Mouse (Mus musculus): ENCODE results near the gene Setx. TPM values are rescaled to one million over a fixed set of nuclear protein-coding genes. Genes with fewer than 3 reads are reported as not detected.
"Not testable (repeated sequence)": the region's sequence is repeated elsewhere in the genome, so short reads cannot be mapped to it uniquely, and the experiment has no call there.

The Setx gene
- polyA plus RNA-seq, 1 experiment from 2014 or later, result 18.5 TPM

- 89% methylated on average over 3 of the region's 3 CpGs for WGBS
- Histone ChIP-seq H3K4me1 (ENCODE audit: control insufficient read depth, insufficient read depth, low read length) (no peaks in the 10 kb centered on the region), H3K4me2 (replicated peaks; ENCODE audit: low read depth, low read length) (no peak overlapping the region), H3K4me3 (ENCODE audit: low read length) (no peak overlapping the region), H3K36me3 (ENCODE audit: control insufficient read depth, insufficient read depth, low read length) (no peaks in the 10 kb centered on the region), H3K27me3 (ENCODE audit: control insufficient read depth, insufficient read depth, low read length) (no peaks in the 10 kb centered on the region), H3K9ac (ENCODE audit: low read depth, low read length) (no peak overlapping the region), H3K27ac (ENCODE audit: low read depth, low read length) (no peak overlapping the region), H3K9me3 (ENCODE audit: control insufficient read depth, low read length) (no peaks in the 10 kb centered on the region)
- ATAC-seq (ENCODE audit: low FRiP score, low TSS enrichment), result no peak
These were observed 26.5 kb upstream of the Setx start for GRCm38 (mm10) chr2:29097465-29097864.

- H3K4me1 ChIP-seq (ENCODE audit: control insufficient read depth, insufficient read depth, low read length); H3K4me3 ChIP-seq (ENCODE audit: low read length); H3K9ac ChIP-seq (ENCODE audit: low read depth, low read length); ATAC-seq (ENCODE audit: low FRiP score, low TSS enrichment); H3K4me2 ChIP-seq (replicated peaks; ENCODE audit: low read depth, low read length); H3K27me3 ChIP-seq (ENCODE audit: control insufficient read depth, insufficient read depth, low read length); H3K36me3 ChIP-seq (ENCODE audit: control insufficient read depth, insufficient read depth, low read length); H3K27ac ChIP-seq (ENCODE audit: low read depth, low read length); H3K9me3 ChIP-seq (ENCODE audit: control insufficient read depth, low read length): not testable (repeated sequence)
- WGBS, result 100% methylated on average over 5 of the region's 5 CpGs
These were observed 26.0 kb upstream of the Setx start for GRCm38 (mm10) chr2:29097955-29098354.

GRCm38 (mm10) chr2:29098786-29099185, 25.2 kb upstream of the Setx start:
- no peaks in the 10 kb centered on the region for H3K27me3 ChIP-seq (ENCODE audit: control insufficient read depth, insufficient read depth, low read length)
- H3K4me2 ChIP-seq (replicated peaks; ENCODE audit: low read depth, low read length), result no peak overlapping the region
- no peak overlapping the region for H3K9ac ChIP-seq (ENCODE audit: low read depth, low read length)
- no peaks in the 10 kb centered on the region for H3K36me3 ChIP-seq (ENCODE audit: control insufficient read depth, insufficient read depth, low read length)
- H3K4me1 ChIP-seq (ENCODE audit: control insufficient read depth, insufficient read depth, low read length), result no peaks in the 10 kb centered on the region
- H3K9me3 ChIP-seq (ENCODE audit: control insufficient read depth, low read length), result no peaks in the 10 kb centered on the region
- no peak for ATAC-seq (ENCODE audit: low FRiP score, low TSS enrichment)
- 39% methylated on average over 8 of the region's 8 CpGs for WGBS
- no peak overlapping the region for H3K4me3 ChIP-seq (ENCODE audit: low read length)
- no peak overlapping the region for H3K27ac ChIP-seq (ENCODE audit: low read depth, low read length)

GRCm38 (mm10) chr2:29099646-29100045, 24.3 kb upstream of the Setx start:
- ATAC-seq (ENCODE audit: low FRiP score, low TSS enrichment), result no peak
- Histone ChIP-seq H3K27ac (ENCODE audit: low read depth, low read length) (no peak overlapping the region), H3K27me3 (ENCODE audit: control insufficient read depth, insufficient read depth, low read length) (no peaks in the 10 kb centered on the region), H3K9ac (ENCODE audit: low read depth, low read length) (no peak overlapping the region), H3K36me3 (ENCODE audit: control insufficient read depth, insufficient read depth, low read length) (no peaks in the 10 kb centered on the region), H3K4me2 (replicated peaks; ENCODE audit: low read depth, low read length) (no peak overlapping the region), H3K9me3 (ENCODE audit: control insufficient read depth, low read length) (no peaks in the 10 kb centered on the region), H3K4me3 (ENCODE audit: low read length) (no peak overlapping the region), H3K4me1 (ENCODE audit: control insufficient read depth, insufficient read depth, low read length) (no peaks in the 10 kb centered on the region)
- WGBS, result 91% methylated on average over 14 of the region's 14 CpGs

GRCm38 (mm10) chr2:29100822-29101534, 23.0 kb upstream of the Setx start:
- Histone ChIP-seq H3K36me3 (ENCODE audit: control insufficient read depth, insufficient read depth, low read length) (no peaks in the 10 kb centered on the region), H3K9ac (ENCODE audit: low read depth, low read length) (no peak overlapping the region), H3K4me3 (ENCODE audit: low read length) (no peak overlapping the region), H3K9me3 (ENCODE audit: control insufficient read depth, low read length) (no peaks in the 10 kb centered on the region), H3K27ac (ENCODE audit: low read depth, low read length) (no peak overlapping the region), H3K27me3 (ENCODE audit: control insufficient read depth, insufficient read depth, low read length) (no peaks in the 10 kb centered on the region), H3K4me2 (replicated peaks; ENCODE audit: low read depth, low read length) (no peak overlapping the region), H3K4me1 (ENCODE audit: control insufficient read depth, insufficient read depth, low read length) (no peaks in the 10 kb centered on the region)
- 72% methylated on average over 7 of the region's 7 CpGs for WGBS
- no peak for ATAC-seq (ENCODE audit: low FRiP score, low TSS enrichment)

GRCm38 (mm10) chr2:29102416-29103377, 21.3 kb upstream of the Setx start:
- not testable (repeated sequence) for H3K36me3 ChIP-seq (ENCODE audit: control insufficient read depth, insufficient read depth, low read length); H3K4me2 ChIP-seq (replicated peaks; ENCODE audit: low read depth, low read length); H3K9me3 ChIP-seq (ENCODE audit: control insufficient read depth, low read length); H3K9ac ChIP-seq (ENCODE audit: low read depth, low read length); H3K27me3 ChIP-seq (ENCODE audit: control insufficient read depth, insufficient read depth, low read length); ATAC-seq (ENCODE audit: low FRiP score, low TSS enrichment); H3K4me1 ChIP-seq (ENCODE audit: control insufficient read depth, insufficient read depth, low read length); H3K4me3 ChIP-seq (ENCODE audit: low read length); H3K27ac ChIP-seq (ENCODE audit: low read depth, low read length)
- 82% methylated on average over 9 of the region's 10 CpGs for WGBS

GRCm38 (mm10) chr2:29120969-29121368, 3.0 kb upstream of the Setx start:
- no peaks in the 10 kb centered on the region for H3K27me3 ChIP-seq (ENCODE audit: control insufficient read depth, insufficient read depth, low read length)
- no peaks in the 10 kb centered on the region for H3K9me3 ChIP-seq (ENCODE audit: control insufficient read depth, low read length)
- H3K4me1 ChIP-seq (ENCODE audit: control insufficient read depth, insufficient read depth, low read length), result no peaks in the 10 kb centered on the region
- H3K27ac ChIP-seq (ENCODE audit: low read depth, low read length), result no peak overlapping the region
- no peak overlapping the region for H3K4me3 ChIP-seq (ENCODE audit: low read length)
- ATAC-seq (ENCODE audit: low FRiP score, low TSS enrichment), result no peak
- H3K36me3 ChIP-seq (ENCODE audit: control insufficient read depth, insufficient read depth, low read length), result no peaks in the 10 kb centered on the region
- no peak overlapping the region for H3K4me2 ChIP-seq (replicated peaks; ENCODE audit: low read depth, low read length)
- H3K9ac ChIP-seq (ENCODE audit: low read depth, low read length), result no peak overlapping the region

GRCm38 (mm10) chr2:29122446-29122845, 1.5 kb upstream of the Setx start:
- WGBS, result 73% methylated on average over 3 of the region's 3 CpGs
- Histone ChIP-seq H3K36me3 (ENCODE audit: control insufficient read depth, insufficient read depth, low read length) (peaks cover 3% of the 10 kb centered on the region; the same call in 1 of the 2 replicates), H3K4me2 (replicated peaks; ENCODE audit: low read depth, low read length) (no peak overlapping the region), H3K4me3 (ENCODE audit: low read length) (no peak overlapping the region), H3K9ac (ENCODE audit: low read depth, low read length) (no peak overlapping the region), H3K27ac (ENCODE audit: low read depth, low read length) (no peak overlapping the region), H3K27me3 (ENCODE audit: control insufficient read depth, insufficient read depth, low read length) (no peaks in the 10 kb centered on the region), H3K9me3 (ENCODE audit: control insufficient read depth, low read length) (no peaks in the 10 kb centered on the region), H3K4me1 (ENCODE audit: control insufficient read depth, insufficient read depth, low read length) (no peaks in the 10 kb centered on the region)
- no peak for ATAC-seq (ENCODE audit: low FRiP score, low TSS enrichment)

- no peak for ATAC-seq (ENCODE audit: low FRiP score, low TSS enrichment)
- H3K4me2 ChIP-seq (replicated peaks; ENCODE audit: low read depth, low read length), result peak overlapping the region; percentile 46
These were observed 572 bp downstream of the Setx start for GRCm38 (mm10) chr2:29124571-29124935.

More at GRCm38 (mm10) chr2:29124571-29124935, 572 bp downstream of the Setx start:
- Histone ChIP-seq H3K9ac (ENCODE audit: low read depth, low read length) (peak overlapping the region; percentile 46; the same call in 1 of the 2 replicates), H3K36me3 (ENCODE audit: control insufficient read depth, insufficient read depth, low read length) (peaks cover 11% of the 10 kb centered on the region; the same call in 1 of the 2 replicates), H3K9me3 (ENCODE audit: control insufficient read depth, low read length) (no peaks in the 10 kb centered on the region), H3K27me3 (ENCODE audit: control insufficient read depth, insufficient read depth, low read length) (no peaks in the 10 kb centered on the region), H3K4me1 (ENCODE audit: control insufficient read depth, insufficient read depth, low read length) (no peaks in the 10 kb centered on the region), H3K4me3 (ENCODE audit: low read length) (peak overlapping the region; percentile 77), H3K27ac (ENCODE audit: low read depth, low read length) (no peak overlapping the region; the same call in 1 of the 2 replicates)
- under 1% methylated on average over 23 of the region's 24 CpGs for WGBS
